Mouse (Mus musculus) C2C12 (cell line): ENCODE results near the gene Eif4e1b.

Experiments
- MAX ChIP-seq: IDR thresholded peaks from one replicate; pipeline ENCODE4 v1.6.1; 2011; ENCODE audit warnings: mild to moderate bottlenecking, control low read depth
- USF1 ChIP-seq: IDR thresholded peaks from one replicate; pipeline ENCODE4 v1.6.1; 2011; ENCODE audit warnings: low read depth, mild to moderate bottlenecking, control low read depth, moderate library complexity

DNA sequence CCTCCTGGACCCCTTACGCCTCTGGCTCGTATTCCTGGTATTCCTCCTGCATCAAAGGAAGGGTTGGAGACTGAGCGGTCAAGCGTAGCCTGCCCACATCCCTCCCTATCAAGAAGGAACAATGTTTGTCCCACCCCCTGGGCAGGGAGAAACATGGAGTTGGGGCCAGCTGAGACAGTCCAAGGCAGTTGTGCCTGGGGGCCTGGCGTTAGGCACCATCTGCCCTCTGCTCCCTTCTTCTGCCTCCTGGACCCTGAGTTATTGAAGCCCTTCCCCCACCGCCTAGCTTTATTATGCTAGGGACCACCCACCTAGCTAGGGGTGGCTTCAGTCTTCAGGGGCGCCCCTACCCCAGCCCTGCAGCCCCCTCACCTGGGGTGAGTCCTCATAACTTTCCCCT is 24.3 kb upstream of the Eif4e1b start:
- no peak for TF ChIP-seq USF1
- TF ChIP-seq MAX, result no peak
